Mouse (Mus musculus): ENCODE results near the gene Krt84. TPM values are rescaled to one million over a fixed set of nuclear protein-coding genes. Genes with fewer than 3 reads are reported as not detected.

The Krt84 gene
- not detected in 2 replicates for polyA plus RNA-seq (2012; rRNA removed)

DNA sequence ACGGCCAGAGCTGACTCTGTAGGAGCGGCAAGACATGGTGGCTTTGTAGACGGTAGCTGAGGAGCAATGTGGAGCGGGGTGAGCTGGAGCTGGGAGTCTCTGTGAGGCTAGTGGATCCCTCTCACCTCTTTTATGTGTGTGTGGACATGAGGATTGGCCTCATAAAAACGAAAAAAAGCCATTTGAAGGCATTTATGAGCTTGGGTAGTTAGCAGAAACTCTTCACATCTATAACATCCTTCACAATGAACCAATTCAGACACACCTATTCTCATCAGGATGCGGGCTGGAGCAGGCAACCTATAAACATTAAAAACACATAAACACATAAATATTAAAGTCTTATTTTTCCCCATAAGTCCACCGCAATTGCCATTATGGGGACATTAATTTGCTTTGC lies at the start of gene Krt84:
Krt84 (minus strand) TSS at position 101 of the 400 bp plus-strand sequence.
- no peak for DNase-seq (ENCODE audit: low read depth)
- TF ChIP-seq POLR2A (IDR thresholded peaks at IDR 0.05; ENCODE audit: borderline replicate concordance, extremely low read depth, insufficient read depth, insufficient read length, poor library complexity, severe bottlenecking) (no peak), CTCF (IDR thresholded peaks at IDR 0.05; ENCODE audit: borderline replicate concordance, extremely low read depth, insufficient read depth, insufficient read length) (no peak)

DNA sequence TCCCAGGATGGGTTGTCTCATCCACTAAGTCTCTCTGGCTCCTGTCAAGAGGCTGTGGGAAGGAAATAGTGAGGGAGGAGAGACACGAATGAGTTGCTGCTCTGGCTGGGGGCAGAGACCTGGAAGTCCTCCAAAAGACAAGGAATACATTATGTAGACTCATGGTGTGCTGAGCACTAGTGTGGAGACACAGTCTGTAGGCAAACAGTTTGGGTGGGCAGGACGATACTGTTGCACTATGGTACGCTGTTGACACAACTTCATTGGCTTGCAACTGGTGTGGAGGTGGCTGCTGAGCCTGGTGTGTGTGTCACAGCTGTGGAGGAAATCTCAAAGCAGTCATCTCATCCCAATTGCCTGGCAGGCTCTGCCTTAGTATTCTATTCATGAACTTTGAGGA lies 49.1 kb upstream of the Krt84 start:
- no peak for DNase-seq (ENCODE audit: low read depth)
- TF ChIP-seq CTCF (IDR thresholded peaks at IDR 0.05; ENCODE audit: borderline replicate concordance, extremely low read depth, insufficient read depth, insufficient read length), result no peak
- no peak for TF ChIP-seq POLR2A (IDR thresholded peaks at IDR 0.05; ENCODE audit: borderline replicate concordance, extremely low read depth, insufficient read depth, insufficient read length, poor library complexity, severe bottlenecking)

DNA sequence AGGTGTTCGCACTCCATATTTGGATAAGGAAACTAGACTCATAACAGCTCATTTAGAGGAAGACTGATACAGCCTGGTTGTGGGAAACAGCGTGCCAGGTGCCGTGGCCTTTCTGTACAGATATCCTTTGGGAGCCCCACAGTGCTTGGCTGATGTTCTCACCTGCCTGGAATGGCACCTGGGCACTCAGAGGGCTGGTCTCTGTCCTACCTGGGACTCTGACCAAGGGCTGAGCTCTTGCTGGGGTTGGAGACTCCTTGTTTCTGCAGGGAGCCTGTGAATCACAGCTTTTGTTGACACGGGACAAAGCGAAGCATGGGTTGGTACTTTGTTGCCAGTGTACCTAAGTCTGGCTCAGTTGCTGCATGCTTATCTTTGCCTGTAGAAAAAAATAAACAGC lies 42.9 kb upstream of the Krt84 start:
- TF ChIP-seq POLR2A (IDR thresholded peaks at IDR 0.05; ENCODE audit: borderline replicate concordance, extremely low read depth, insufficient read depth, insufficient read length, poor library complexity, severe bottlenecking) (no peak), CTCF (IDR thresholded peaks at IDR 0.05; ENCODE audit: borderline replicate concordance, extremely low read depth, insufficient read depth, insufficient read length) (no peak)
- DNase-seq (ENCODE audit: low read depth), result no peak

DNA sequence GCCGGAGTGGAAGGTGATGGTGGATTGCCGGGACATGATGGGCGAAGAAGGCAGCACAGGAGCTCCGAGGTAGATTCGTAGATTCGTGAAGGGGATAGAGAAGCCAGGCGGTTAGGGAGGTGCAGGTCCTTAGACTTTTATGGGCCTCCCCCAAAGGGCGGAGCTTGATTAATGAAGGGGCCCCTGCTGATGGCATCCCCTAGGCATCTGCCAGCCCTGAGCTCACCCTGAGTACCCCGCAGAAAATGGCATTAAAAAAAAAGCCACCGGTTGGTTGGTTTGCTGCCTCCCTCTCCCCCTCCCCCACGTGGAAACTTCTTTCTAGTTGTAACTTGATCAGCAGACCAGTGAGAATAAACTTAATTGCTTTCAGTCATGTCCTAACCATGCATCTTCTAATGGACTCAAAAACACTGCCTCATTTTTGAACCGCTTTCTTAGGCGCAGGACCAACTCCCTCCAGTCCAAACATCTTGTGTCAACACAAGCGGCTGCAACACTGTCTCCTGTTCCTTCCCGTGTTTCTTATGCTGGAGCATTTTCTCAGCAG lies 41.3 kb upstream of the Krt84 start, which contains the start of gene Krt75:
Krt75 (minus strand) TSS at position 109 of the 550 bp plus-strand sequence.
- TF ChIP-seq CTCF (IDR thresholded peaks at IDR 0.05; ENCODE audit: borderline replicate concordance, extremely low read depth, insufficient read depth, insufficient read length) (no peak), POLR2A (IDR thresholded peaks at IDR 0.05; ENCODE audit: borderline replicate concordance, extremely low read depth, insufficient read depth, insufficient read length, poor library complexity, severe bottlenecking) (no peak)

DNA sequence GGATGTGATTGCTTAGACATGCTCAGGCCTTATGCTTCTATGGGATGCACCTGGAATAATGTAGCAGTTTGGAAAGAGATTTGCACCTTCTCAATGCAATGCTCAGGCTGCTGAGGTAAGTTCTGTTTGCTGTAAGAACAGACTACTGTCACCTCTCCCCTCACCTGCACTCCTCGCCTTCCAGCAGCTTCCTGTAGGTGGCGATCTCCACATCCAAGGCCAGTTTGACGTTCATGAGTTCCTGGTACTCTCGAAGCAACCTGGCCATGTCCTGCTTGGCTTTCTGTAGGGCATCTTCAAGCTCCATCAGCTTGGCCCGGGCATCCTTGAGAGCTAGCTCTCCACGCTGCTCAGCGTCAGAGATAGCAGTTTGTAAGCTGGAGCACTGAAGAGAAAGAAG lies 35.2 kb upstream of the Krt84 start:
- DNase-seq (ENCODE audit: low read depth), result no peak
- no peak for TF ChIP-seq POLR2A (IDR thresholded peaks at IDR 0.05; ENCODE audit: borderline replicate concordance, extremely low read depth, insufficient read depth, insufficient read length, poor library complexity, severe bottlenecking)
- peak; percentile 26; the same call in 1 of the 2 replicates for TF ChIP-seq CTCF (IDR thresholded peaks at IDR 0.05; ENCODE audit: borderline replicate concordance, extremely low read depth, insufficient read depth, insufficient read length)

More for the DNA sequence above, 41.3 kb upstream of the Krt84 start, which contains the start of gene Krt75:
- peak; percentile 8 for DNase-seq (ENCODE audit: low read depth)

DNA sequence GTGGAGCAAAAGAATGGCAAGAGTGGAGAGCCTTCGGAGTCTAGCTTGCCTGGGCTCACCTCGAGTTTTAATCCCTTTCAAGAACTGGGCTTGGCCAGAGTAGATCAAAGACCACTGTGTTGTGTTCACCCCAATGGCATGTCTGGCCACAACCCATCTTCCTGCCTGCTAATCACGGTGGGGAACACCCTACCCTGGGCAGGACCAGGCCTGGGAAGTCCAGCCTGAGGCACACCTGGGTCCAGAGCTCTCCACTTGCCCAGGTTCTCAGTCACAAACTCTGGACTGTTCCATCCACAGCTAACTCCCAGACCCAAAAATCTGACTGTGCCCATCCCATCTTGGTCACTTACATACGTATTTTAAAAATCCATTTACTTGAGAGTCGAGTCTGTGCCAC lies 30.2 kb upstream of the Krt84 start, which contains the start of gene Krt90:
Krt90 (minus strand) TSS at position 101 of the 400 bp plus-strand sequence.
- no peak for TF ChIP-seq POLR2A (IDR thresholded peaks at IDR 0.05; ENCODE audit: borderline replicate concordance, extremely low read depth, insufficient read depth, insufficient read length, poor library complexity, severe bottlenecking)
- TF ChIP-seq CTCF (IDR thresholded peaks at IDR 0.05; ENCODE audit: borderline replicate concordance, extremely low read depth, insufficient read depth, insufficient read length), result no peak

DNA sequence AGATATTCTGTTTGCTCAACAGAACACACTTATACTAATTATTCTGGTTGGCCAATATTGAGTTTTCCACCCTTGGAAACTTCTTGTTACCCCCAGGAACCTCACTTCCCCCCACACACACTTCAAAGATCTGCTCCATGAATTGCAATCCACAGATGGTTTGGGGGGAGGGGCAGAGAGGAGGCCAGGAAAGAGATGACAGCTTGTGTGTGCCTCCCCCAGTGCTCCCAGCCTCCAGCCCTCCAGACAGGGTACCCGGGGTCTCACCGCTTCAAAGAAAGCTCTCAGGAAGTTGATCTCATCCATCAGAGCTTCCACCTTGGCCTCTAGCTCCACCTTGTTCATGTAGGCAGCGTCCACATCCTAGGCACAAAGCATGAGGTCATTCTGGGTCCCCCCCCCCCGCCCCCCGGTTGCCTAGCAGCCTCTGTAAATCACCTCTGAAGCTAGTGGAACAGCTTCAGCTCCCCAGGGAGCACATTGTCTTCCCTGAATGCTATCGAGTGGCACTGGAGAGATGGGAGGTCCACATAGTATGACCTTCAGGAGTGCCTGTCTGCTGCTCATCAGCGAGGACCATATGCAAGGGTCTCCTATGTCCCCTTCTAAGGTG lies 25.5 kb upstream of the Krt84 start:
- no peak for DNase-seq (ENCODE audit: low read depth)
- TF ChIP-seq POLR2A (IDR thresholded peaks at IDR 0.05; ENCODE audit: borderline replicate concordance, extremely low read depth, insufficient read depth, insufficient read length, poor library complexity, severe bottlenecking) (no peak), CTCF (IDR thresholded peaks at IDR 0.05; ENCODE audit: borderline replicate concordance, extremely low read depth, insufficient read depth, insufficient read length) (no peak)

More for the DNA sequence above, 30.2 kb upstream of the Krt84 start, which contains the start of gene Krt90:
- DNase-seq (ENCODE audit: low read depth), result no peak

DNA sequence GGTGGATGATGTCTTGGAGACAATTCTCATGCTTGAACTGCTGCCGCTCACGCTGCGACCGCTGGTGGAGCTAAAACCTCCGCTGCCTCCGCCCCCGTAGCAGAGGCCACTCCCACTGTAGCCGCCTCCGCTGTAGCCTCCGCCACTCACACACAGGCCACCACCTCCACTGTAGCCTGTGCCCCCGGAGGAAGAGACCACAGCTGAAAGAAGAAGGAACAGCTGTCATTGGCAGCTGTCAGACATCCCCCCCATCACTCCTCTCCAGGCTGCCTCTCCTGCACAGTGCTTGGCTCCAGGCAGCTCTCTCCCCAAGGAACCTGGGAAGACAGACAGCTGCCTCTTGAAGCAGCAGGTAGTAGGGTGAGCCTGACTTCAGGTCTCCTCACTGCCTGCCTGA lies 20.5 kb upstream of the Krt84 start:
- DNase-seq (ENCODE audit: low read depth), result peak; percentile 62
- TF ChIP-seq CTCF (IDR thresholded peaks at IDR 0.05; ENCODE audit: borderline replicate concordance, extremely low read depth, insufficient read depth, insufficient read length) (no peak), POLR2A (IDR thresholded peaks at IDR 0.05; ENCODE audit: borderline replicate concordance, extremely low read depth, insufficient read depth, insufficient read length, poor library complexity, severe bottlenecking) (no peak)

DNA sequence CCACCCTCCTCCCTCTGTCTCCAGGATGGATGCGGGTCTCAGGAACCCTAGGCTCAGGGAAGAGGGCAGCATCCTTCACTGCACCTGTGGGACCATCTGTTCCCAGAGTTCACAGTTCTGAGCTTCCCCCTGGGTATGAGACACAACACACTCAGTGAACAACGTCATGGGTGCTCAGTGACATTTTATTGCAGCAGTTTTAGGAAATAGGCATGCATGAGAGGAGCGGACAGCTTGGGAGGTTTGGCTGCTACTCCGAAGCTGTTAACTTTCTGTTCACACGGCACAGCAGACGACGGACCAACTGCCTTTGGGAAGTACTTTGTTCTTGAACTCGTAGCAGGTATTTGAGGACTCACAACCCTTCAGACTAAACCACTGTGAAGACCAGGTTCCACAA lies 19.6 kb upstream of the Krt84 start:
- TF ChIP-seq CTCF (IDR thresholded peaks at IDR 0.05; ENCODE audit: borderline replicate concordance, extremely low read depth, insufficient read depth, insufficient read length), result no peak
- TF ChIP-seq POLR2A (IDR thresholded peaks at IDR 0.05; ENCODE audit: borderline replicate concordance, extremely low read depth, insufficient read depth, insufficient read length, poor library complexity, severe bottlenecking), result no peak
- DNase-seq (ENCODE audit: low read depth), result no peak

DNA sequence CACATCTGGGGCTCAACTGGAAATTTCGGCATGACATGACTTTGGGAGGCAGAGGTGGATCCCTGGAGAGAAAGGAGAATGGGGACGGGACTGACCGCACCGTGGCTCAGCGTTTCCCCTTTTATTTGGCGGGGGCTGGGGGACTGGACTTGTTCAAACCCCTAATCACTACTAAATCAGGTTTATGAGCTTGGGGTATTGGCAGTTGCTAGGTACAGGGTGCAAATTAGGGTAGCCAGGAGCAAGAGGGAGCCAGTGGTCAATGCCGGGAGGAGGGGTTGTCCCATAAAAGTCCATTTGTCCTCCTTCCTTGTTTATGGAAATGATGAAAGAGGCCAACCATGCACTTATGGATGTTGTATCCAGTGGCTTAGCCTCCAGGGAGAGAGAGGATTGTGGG lies 17.9 kb upstream of the Krt84 start, which contains the start of gene Krt82:
Krt82 (minus strand) TSS at position 101 of the 400 bp plus-strand sequence.
- TF ChIP-seq CTCF (IDR thresholded peaks at IDR 0.05; ENCODE audit: borderline replicate concordance, extremely low read depth, insufficient read depth, insufficient read length) (no peak), POLR2A (IDR thresholded peaks at IDR 0.05; ENCODE audit: borderline replicate concordance, extremely low read depth, insufficient read depth, insufficient read length, poor library complexity, severe bottlenecking) (no peak)
- DNase-seq (ENCODE audit: low read depth), result no peak

DNA sequence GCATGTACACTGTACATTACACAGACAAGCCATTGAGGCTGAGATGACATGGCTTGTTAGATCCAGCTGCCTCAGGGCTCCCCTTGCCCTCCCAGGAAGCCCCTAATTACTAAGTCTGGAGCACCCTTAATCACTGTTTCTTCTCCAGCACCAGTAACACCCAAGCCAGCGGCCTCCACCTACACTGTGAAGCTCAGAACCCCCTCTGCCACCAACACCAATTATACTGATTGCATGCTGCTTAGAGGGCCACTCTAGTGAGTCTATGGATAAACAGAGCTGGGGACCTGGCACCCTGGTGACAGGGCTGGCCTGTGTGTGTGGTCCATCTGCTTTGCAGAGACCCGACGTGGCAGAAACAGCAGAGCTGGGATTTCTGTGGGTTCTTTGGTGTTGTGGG lies 11.9 kb upstream of the Krt84 start:
- TF ChIP-seq CTCF (IDR thresholded peaks at IDR 0.05; ENCODE audit: borderline replicate concordance, extremely low read depth, insufficient read depth, insufficient read length), result no peak
- TF ChIP-seq POLR2A (IDR thresholded peaks at IDR 0.05; ENCODE audit: borderline replicate concordance, extremely low read depth, insufficient read depth, insufficient read length, poor library complexity, severe bottlenecking), result no peak
- DNase-seq (ENCODE audit: low read depth), result peak; percentile 15

DNA sequence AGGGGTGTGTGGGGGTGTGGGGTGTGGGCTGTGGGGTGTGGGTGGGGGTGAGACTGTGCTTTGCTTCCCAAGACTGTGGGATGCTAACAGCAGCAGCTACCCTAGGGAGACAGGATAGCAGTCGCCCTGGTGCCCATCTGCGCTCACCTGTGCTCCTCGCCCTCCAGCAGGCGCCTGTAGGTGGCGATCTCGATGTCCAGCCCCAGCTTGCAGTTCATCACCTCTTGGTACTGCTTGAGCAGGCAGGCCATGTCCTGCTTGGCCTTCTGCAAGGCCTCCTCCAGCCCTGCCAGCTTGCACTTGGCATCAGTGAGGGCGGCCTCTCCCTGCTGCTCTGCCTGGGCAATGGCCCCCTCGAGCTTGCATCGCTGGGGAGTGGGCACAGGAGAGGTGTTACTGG lies 9.9 kb upstream of the Krt84 start:
- DNase-seq (ENCODE audit: low read depth), result no peak
- TF ChIP-seq POLR2A (IDR thresholded peaks at IDR 0.05; ENCODE audit: borderline replicate concordance, extremely low read depth, insufficient read depth, insufficient read length, poor library complexity, severe bottlenecking) (no peak), CTCF (IDR thresholded peaks at IDR 0.05; ENCODE audit: borderline replicate concordance, extremely low read depth, insufficient read depth, insufficient read length) (no peak)

Measured in brain, embryonic 14.5 days (tissue).